Mouse (Mus musculus) embryonic facial prominence, embryonic 14.5 days (tissue): ENCODE data around the gene Serpinb6b. TPM values are rescaled to one million over a fixed set of nuclear protein-coding genes. Genes with fewer than 3 reads are reported as not detected.
A peak's percentile ranks its signal among the peaks of the same experiment; 100 is the strongest.

ENCODE experiments used
- ATAC-seq: fragments of 200-750 bp; cut with Nextera tagmentation; 2 replicates; pipeline ENCODE4 v1.8.0; 2017; ENCODE audit warnings: low read depth, moderate number of reproducible peaks, moderate TSS enrichment
- DNase-seq: peaks from one replicate; pipeline ENCODE4 v3.0.0-alpha.2; 2015; ENCODE audit warnings: low spot score
- H3K27ac ChIP-seq: fragments of 300-500 bp; sonication (generic); replicated peaks from 2 replicates; pipeline ENCODE4 v1.5.1; 2014; ENCODE audit warnings: low read depth, mild to moderate bottlenecking, low read length, moderate library complexity
- H3K27me3 ChIP-seq: fragments of 300-500 bp; sonication (generic); replicated peaks from 2 replicates; pipeline ENCODE4 v1.6.1; 2014; ENCODE audit warnings: low read length; ENCODE audit not compliant: control insufficient read depth, insufficient read depth
- H3K36me3 ChIP-seq: fragments of 300-500 bp; sonication (generic); 2 replicates; pipeline ENCODE4 v1.6.1; 2014; ENCODE audit warnings: low read length, mixed read lengths; ENCODE audit not compliant: control insufficient read depth, insufficient read depth
- H3K4me1 ChIP-seq: fragments of 300-500 bp; sonication (generic); 2 replicates; pipeline ENCODE4 v1.6.1; 2014; ENCODE audit warnings: antibody characterized with exemption, low read length; ENCODE audit not compliant: control insufficient read depth, insufficient read depth
- H3K4me2 ChIP-seq: fragments of 300-500 bp; sonication (generic); 2 replicates; pipeline ENCODE4 v1.6.1; 2014; ENCODE audit warnings: low read depth, mild to moderate bottlenecking, low read length, moderate library complexity, mixed read lengths
- H3K4me3 ChIP-seq: fragments of 300-500 bp; sonication (generic); 2 replicates; pipeline ENCODE4 v1.5.1; 2014; ENCODE audit warnings: low read depth, mild to moderate bottlenecking, low read length
- H3K9ac ChIP-seq: fragments of 300-500 bp; sonication (generic); 2 replicates; pipeline ENCODE4 v1.6.1; 2014; ENCODE audit warnings: low read depth, mild to moderate bottlenecking, low read length, moderate library complexity, mixed read lengths
- H3K9me3 ChIP-seq: fragments of 300-500 bp; sonication (generic); 2 replicates; pipeline ENCODE4 v1.6.1; 2016; ENCODE audit warnings: low read length; ENCODE audit not compliant: control insufficient read depth
- whole genome bisulfite sequencing: fragments of 180-500 bp; shearing (Covaris S2); extraction: QIAGEN DNeasy Blood & Tissue Kit; methylation state at CpG from one replicate; pipeline ENCODE4 v1.1.7; 2014; 5-methylcytosine and 5-hydroxymethylcytosine counted together
- polyA plus RNA-seq: library from polyadenylated mRNA; unstranded; fragments of >200 nt; fragmentation: Nextera tagmentation; extraction: Ambion mirVana; gene quantifications from 2 replicates; pipeline ENCODE4 v1.2.1, GENCODE M21; 2014

Gene Serpinb6b
- polyA plus RNA-seq, 1 experiment from 2014 or later: 3.0 TPM

- DNase-seq (no peak), ATAC-seq (no peak)
- Histone ChIP-seq H3K27me3 (no peaks in the 10 kb centered on the region), H3K27ac (no peak overlapping the region), H3K36me3 (no peaks in the 10 kb centered on the region), H3K9me3 (no peaks in the 10 kb centered on the region), H3K4me1 (no peaks in the 10 kb centered on the region), H3K9ac (no peak overlapping the region), H3K4me2 (no peak overlapping the region), H3K4me3 (no peak overlapping the region)
- WGBS: 82% methylated on average over 10 of the region's 10 CpGs
Observed at GRCm38 (mm10) chr13:32993152-32993893, 28.3 kb downstream of the Serpinb6b start.

- Histone ChIP-seq H3K36me3 (no peaks in the 10 kb centered on the region), H3K9ac (no peak overlapping the region), H3K4me2 (no peak overlapping the region), H3K27me3 (no peaks in the 10 kb centered on the region), H3K9me3 (no peaks in the 10 kb centered on the region), H3K4me1 (no peaks in the 10 kb centered on the region), H3K27ac (no peak overlapping the region), H3K4me3 (no peak overlapping the region)
- no peak for DNase-seq
- no peak for ATAC-seq
- 86% methylated on average over 2 of the region's 2 CpGs for WGBS
Observed at GRCm38 (mm10) chr13:32993894-32994242, 28.9 kb downstream of the Serpinb6b start.

GRCm38 (mm10) chr13:32995051-32995450 is 30.0 kb downstream of the Serpinb6b start:
- no peak overlapping the region for H3K27ac ChIP-seq
- DNase-seq: no peak

GRCm38 (mm10) chr13:33001341-33001740 is 36.3 kb downstream of the Serpinb6b start:
- H3K9ac ChIP-seq: no peak overlapping the region

More at GRCm38 (mm10) chr13:32995051-32995450, 30.0 kb downstream of the Serpinb6b start:
- H3K27me3 ChIP-seq: no peaks in the 10 kb centered on the region
- ATAC-seq: no peak
- WGBS: 76% methylated on average over 4 of the region's 4 CpGs
- H3K4me2 ChIP-seq: no peak overlapping the region
- H3K36me3 ChIP-seq: no peaks in the 10 kb centered on the region
- no peak overlapping the region for H3K4me3 ChIP-seq
- no peaks in the 10 kb centered on the region for H3K9me3 ChIP-seq
- H3K4me1 ChIP-seq: no peaks in the 10 kb centered on the region
- H3K9ac ChIP-seq: no peak overlapping the region

GRCm38 (mm10) chr13:33002950-33003349 is 37.9 kb downstream of the Serpinb6b start, which contains the start of gene Serpinb9:
Gene Serpinb9, plus strand, starts transcription at chr13:33003250.
- H3K4me1 ChIP-seq: peaks cover 10% of the 10 kb centered on the region; the same call in 1 of the 2 replicates
- ATAC-seq: no peak
- H3K9me3 ChIP-seq: no peaks in the 10 kb centered on the region
- peak within 1 kb of the TSS; percentile 62; the same call in 1 of the 2 replicates for H3K9ac ChIP-seq
- WGBS: 80% methylated on average over 3 of the region's 3 CpGs
- no peaks in the 10 kb centered on the region for H3K36me3 ChIP-seq
- no peaks in the 10 kb centered on the region for H3K27me3 ChIP-seq
- peak within 1 kb of the TSS; percentile 56 for H3K4me2 ChIP-seq
- no peak for DNase-seq
- H3K4me3 ChIP-seq: peak within 1 kb of the TSS; percentile 39
- peak within 1 kb of the TSS; percentile 65 for H3K27ac ChIP-seq

More at GRCm38 (mm10) chr13:33001341-33001740, 36.3 kb downstream of the Serpinb6b start:
- H3K4me2 ChIP-seq: no peak overlapping the region
- peaks cover 10% of the 10 kb centered on the region; the same call in 1 of the 2 replicates for H3K4me1 ChIP-seq
- 90% methylated on average over 5 of the region's 5 CpGs for WGBS
- no peaks in the 10 kb centered on the region for H3K36me3 ChIP-seq
- H3K27ac ChIP-seq: no peak overlapping the region
- no peak overlapping the region for H3K4me3 ChIP-seq
- H3K27me3 ChIP-seq: no peaks in the 10 kb centered on the region
- no peaks in the 10 kb centered on the region for H3K9me3 ChIP-seq
- ATAC-seq (no peak), DNase-seq (no peak)

GRCm38 (mm10) chr13:33003523-33004413 is 38.8 kb downstream of the Serpinb6b start:
- DNase-seq (no peak), ATAC-seq (peak; percentile 41; the same call in 1 of the 2 replicates)
- Histone ChIP-seq H3K4me2 (peak overlapping the region; percentile 56), H3K9ac (peak overlapping the region; percentile 62), H3K4me3 (peak overlapping the region; percentile 39), H3K27ac (peak overlapping the region; percentile 65), H3K4me1 (peaks cover 10% of the 10 kb centered on the region; the same call in 1 of the 2 replicates), H3K36me3 (no peaks in the 10 kb centered on the region), H3K27me3 (no peaks in the 10 kb centered on the region), H3K9me3 (no peaks in the 10 kb centered on the region)
- 56% methylated on average over 9 of the region's 9 CpGs for whole genome bisulfite sequencing

- Histone ChIP-seq H3K4me2 (peak overlapping the region; percentile 56), H3K27ac (peak overlapping the region; percentile 65), H3K4me1 (peaks cover 10% of the 10 kb centered on the region; the same call in 1 of the 2 replicates), H3K9me3 (no peaks in the 10 kb centered on the region), H3K4me3 (peak overlapping the region; percentile 39), H3K9ac (peak overlapping the region; percentile 62), H3K36me3 (no peaks in the 10 kb centered on the region), H3K27me3 (no peaks in the 10 kb centered on the region)
- 12% methylated on average over 12 of the region's 12 CpGs for WGBS
- ATAC-seq: peak; percentile 94
- DNase-seq: peak; percentile 87
Observed at GRCm38 (mm10) chr13:33004414-33005105, 39.6 kb downstream of the Serpinb6b start.

- Histone ChIP-seq H3K27me3 (no peaks in the 10 kb centered on the region), H3K4me1 (peaks cover 10% of the 10 kb centered on the region; the same call in 1 of the 2 replicates), H3K27ac (no peak overlapping the region), H3K4me3 (no peak overlapping the region), H3K9ac (no peak overlapping the region), H3K9me3 (no peaks in the 10 kb centered on the region), H3K4me2 (no peak overlapping the region), H3K36me3 (no peaks in the 10 kb centered on the region)
- 47% methylated on average over 2 of the region's 2 CpGs for WGBS
- DNase-seq (no peak), ATAC-seq (no peak)
Observed at GRCm38 (mm10) chr13:33005501-33006075, 40.6 kb downstream of the Serpinb6b start.
